8 mouse cellular contexts compared by ENCODE assay signal in genomic region chr2:167528278-167528677, GRCm38 (mm10). TPM values are rescaled to one million over a fixed set of nuclear protein-coding genes. Genes with fewer than 3 reads are reported as not detected.
DNase-seq lines count a peak whose midpoint lies in the region; ATAC-seq and TF ChIP-seq lines count a peak whose summit lies in the region.
"Had no signal": no experiment of that assay in that cellular context is flagged by ENCODE, and none has a peak within 500 bp of the region (broad histone marks: within the 10 kb centered on the region; RNA-seq: fewer than 3 reads in every experiment).

No protein-coding gene starts in this region.

- H3K27ac ChIP-seq in kidney, embryonic 14.5 days (ENCODE audit: low read depth, low read length), result no peak overlapping the region
- no peak overlapping the region for H3K27ac ChIP-seq in liver, embryonic 14.5 days
- no peak overlapping the region for H3K27ac ChIP-seq in forebrain, embryonic 13.5 days

- H3K27me3 ChIP-seq in kidney, embryonic 14.5 days (ENCODE audit: control insufficient read depth, insufficient read depth, low read length), result no peaks in the 10 kb centered on the region; the same call in 1 of the 2 replicates
- no peaks in the 10 kb centered on the region for H3K27me3 ChIP-seq in liver, embryonic 14.5 days (ENCODE audit: control insufficient read depth, insufficient read depth, low read length)
- no peaks in the 10 kb centered on the region for H3K27me3 ChIP-seq in forebrain, embryonic 13.5 days

- 17% methylated on average over 5 of the region's 5 CpGs for WGBS in kidney, embryonic 14.5 days
- WGBS in liver, embryonic 14.5 days (ENCODE audit: insufficient replicate concordance), result 15% methylated on average over 5 of the region's 5 CpGs
- 1% methylated on average over 5 of the region's 5 CpGs for WGBS in forebrain, embryonic 13.5 days

- no peak for TF ChIP-seq EP300 in liver, embryonic 14.5 days (IDR thresholded peaks at IDR 0.05; ENCODE audit: low read depth)

- no peaks in the 10 kb centered on the region for H3K4me1 ChIP-seq in kidney, embryonic 14.5 days (ENCODE audit: control insufficient read depth, insufficient read depth, low read length)
- 0 out of 4 replicates have a peak, but pooled peaks cover 0 to 2% of the 10 kb centered on the region in 2 experiments for H3K4me1 ChIP-seq in liver, embryonic 14.5 days (replicated peaks; ENCODE audit: control insufficient read depth in 2 of 2, insufficient read depth in 2 of 2, low read length in 1 of 2)
- no peaks in the 10 kb centered on the region for H3K4me1 ChIP-seq in forebrain, embryonic 13.5 days

- H3K36me3 ChIP-seq in kidney, embryonic 14.5 days (ENCODE audit: control insufficient read depth, insufficient read depth, low read length), result no peaks in the 10 kb centered on the region
- no peaks in the 10 kb centered on the region for H3K36me3 ChIP-seq in liver, embryonic 14.5 days (replicated peaks; ENCODE audit: control insufficient read depth, insufficient read depth, low read depth)
- H3K36me3 ChIP-seq in forebrain, embryonic 13.5 days (ENCODE audit: poor library complexity, severe bottlenecking), result no peaks in the 10 kb centered on the region

- TF ChIP-seq CTCF in liver, embryonic 14.5 days (IDR thresholded peaks at IDR 0.05; ENCODE audit: low read depth), result peak; percentile 72

- no peak for DNase-seq in kidney, postnatal 14 days
- peak; percentile 43 for DNase-seq in A20 (ENCODE audit: low read depth, low spot score)
- peak; percentile 63 for DNase-seq in CD4-positive, CD25-positive, alpha-beta regulatory T cell, adult 2 months (ENCODE audit: low read depth, low spot score)
- DNase-seq in liver, embryonic 14.5 days (ENCODE audit: low read depth in 3 of 3, low spot score in 3 of 3), result no peak
- DNase-seq in gastrocnemius, postnatal 10 days, result no peak

- H3K9me3 ChIP-seq in kidney, embryonic 14.5 days (ENCODE audit: control insufficient read depth, low read length), result no peaks in the 10 kb centered on the region
- no peaks in the 10 kb centered on the region for H3K9me3 ChIP-seq in liver, embryonic 14.5 days (ENCODE audit: control insufficient read depth, low read length)
- H3K9me3 ChIP-seq in forebrain, embryonic 13.5 days (replicated peaks), result no peaks in the 10 kb centered on the region
- H3K9me3 ChIP-seq: megakaryocyte, embryonic 14.5 days had no signal

- H3K4me3 ChIP-seq in kidney, embryonic 14.5 days (ENCODE audit: low read length), result no peak overlapping the region
- H3K4me3 ChIP-seq in liver, embryonic 14.5 days (ENCODE audit: insufficient read depth in 1 of 2, low read depth in 2 of 2, low read length in 2 of 2), result no peak overlapping the region
- no peak overlapping the region for H3K4me3 ChIP-seq in forebrain, embryonic 13.5 days
- H3K4me3 ChIP-seq: megakaryocyte, embryonic 14.5 days had no signal

- no peak overlapping the region for H3K4me2 ChIP-seq in kidney, embryonic 14.5 days (replicated peaks; ENCODE audit: low read depth, low read length)
- H3K4me2 ChIP-seq in liver, embryonic 14.5 days (ENCODE audit: low read depth), result no peak overlapping the region
- no peak overlapping the region for H3K4me2 ChIP-seq in forebrain, embryonic 13.5 days

- peak; percentile 66; the same call in 1 of the 2 replicates for ATAC-seq in kidney, embryonic 14.5 days (ENCODE audit: low FRiP score, low TSS enrichment)
- peak; percentile 50; the same call in 1 of the 2 replicates for ATAC-seq in liver, embryonic 14.5 days (ENCODE audit: insufficient read depth)
- no peak for ATAC-seq in forebrain, embryonic 13.5 days

- H3K9ac ChIP-seq in kidney, embryonic 14.5 days (ENCODE audit: low read depth, low read length), result no peak overlapping the region
- H3K9ac ChIP-seq in liver, embryonic 14.5 days (replicated peaks), result no peak overlapping the region
- no peak overlapping the region for H3K9ac ChIP-seq in forebrain, embryonic 13.5 days

RNA-seq across cellular contexts. Expression of gene Snai1, which starts 9.7 kb away (rescaled TPM):
- 40.4 and 40.8 TPM in 2 replicates for polyA plus RNA-seq in kidney, embryonic 14.5 days (2014; fragmentation: Nextera tagmentation; extraction: Ambion mirVana)
- polyA plus RNA-seq in liver, embryonic 14.5 days (2012; rRNA removed), result 1.9 and 2.2 TPM in 2 replicates
- 1.1 and 2.0 TPM in 2 replicates for polyA plus RNA-seq in liver, embryonic 14.5 days (2014; fragmentation: Nextera tagmentation; extraction: Ambion mirVana)
- 1 to 10 TPM; 3.9 to 5.7 TPM for total RNA-seq in gastrocnemius, postnatal 10 days (2021)
- polyA plus RNA-seq in forebrain, embryonic 13.5 days (2015; fragmentation: Nextera tagmentation; extraction: Ambion mirVana), result 1.9 and 2.7 TPM in 2 replicates

RNA-seq across cellular contexts. Expression of gene Spata2, which starts 35.6 kb away (rescaled TPM):
- 10.8 and 17.4 TPM in 2 replicates for polyA plus RNA-seq in kidney, embryonic 14.5 days (2014; fragmentation: Nextera tagmentation; extraction: Ambion mirVana)
- polyA plus RNA-seq in liver, embryonic 14.5 days (2012; rRNA removed), result 7.6 and 8.6 TPM in 2 replicates
- polyA plus RNA-seq in liver, embryonic 14.5 days (2014; fragmentation: Nextera tagmentation; extraction: Ambion mirVana), result 6.8 and 7.5 TPM in 2 replicates
- 10 to 100 TPM; 14.9 to 15.6 TPM for total RNA-seq in gastrocnemius, postnatal 10 days (2021)
- polyA plus RNA-seq in forebrain, embryonic 13.5 days (2015; fragmentation: Nextera tagmentation; extraction: Ambion mirVana), result 21.3 and 24.4 TPM in 2 replicates

RNA-seq across cellular contexts. Expression of gene Rnf114, which starts 35.8 kb away (rescaled TPM):
- 79.1 and 98.3 TPM in 2 replicates for polyA plus RNA-seq in kidney, embryonic 14.5 days (2014; fragmentation: Nextera tagmentation; extraction: Ambion mirVana)
- polyA plus RNA-seq in liver, embryonic 14.5 days (2012; rRNA removed), result 21.7 and 23.9 TPM in 2 replicates
- polyA plus RNA-seq in liver, embryonic 14.5 days (2014; fragmentation: Nextera tagmentation; extraction: Ambion mirVana), result 25.8 and 28.4 TPM in 2 replicates
- total RNA-seq in gastrocnemius, postnatal 10 days (2021), result 10 to 100 TPM; 16.8 to 18.3 TPM
- 134 and 147 TPM in 2 replicates for polyA plus RNA-seq in forebrain, embryonic 13.5 days (2015; fragmentation: Nextera tagmentation; extraction: Ambion mirVana)

Comparison
In these comparisons a context has a peak if more than half of its experiments do, and no peak if none do; other contexts are left out.
1. DNase-seq: peak in A20 (single experiment) and CD4-positive, CD25-positive, alpha-beta regulatory T cell, adult 2 months (single experiment); none in kidney, postnatal 14 days (single experiment), liver, embryonic 14.5 days (0 of 3) and gastrocnemius, postnatal 10 days (single experiment).
2. RNA of gene Snai1, which starts 9.7 kb away (polyA plus RNA-seq): 40.4 to 40.8 TPM in kidney, embryonic 14.5 days; 1.1 to 2.2 TPM in liver, embryonic 14.5 days and 1.9 to 2.7 TPM in forebrain, embryonic 13.5 days; every median in the first group is over 10 times any median in the second.